ENCODE assay signal across 9 mouse cellular contexts in genomic region chr3:105450641-105451470, GRCm38 (mm10). TPM values are rescaled to one million over a fixed set of nuclear protein-coding genes. Genes with fewer than 3 reads are reported as not detected.
DNase-seq lines count a peak whose midpoint lies in the region; ATAC-seq and TF ChIP-seq lines count a peak whose summit lies in the region.
"Had no signal": no experiment of that assay in that cellular context is flagged by ENCODE, and none has a peak within 500 bp of the region (broad histone marks: within the 10 kb centered on the region; RNA-seq: fewer than 3 reads in every experiment).

No protein-coding gene starts in this region.

- peak overlapping the region; percentile 66 for H3K4me3 ChIP-seq in embryonic facial prominence, embryonic 12.5 days
- H3K4me3 ChIP-seq in heart, postnatal 0 days (ENCODE audit: low read depth, low read length), result peak overlapping the region; percentile 54
- peak overlapping the region; percentile 60 for H3K4me3 ChIP-seq in lung, embryonic 16.5 days (ENCODE audit: low read length)

- 1% methylated on average over 22 of the region's 22 CpGs for WGBS in embryonic facial prominence, embryonic 12.5 days
- 2% methylated on average over 22 of the region's 22 CpGs for WGBS in heart, postnatal 0 days
- WGBS in lung, embryonic 16.5 days, result 2% methylated on average over 22 of the region's 22 CpGs

- H3K27me3 ChIP-seq in embryonic facial prominence, embryonic 12.5 days, result peaks cover 64% of the 10 kb centered on the region
- peaks cover 48% of the 10 kb centered on the region for H3K27me3 ChIP-seq in heart, postnatal 0 days (ENCODE audit: control insufficient read depth, insufficient read depth, low read length)
- peaks cover 67% of the 10 kb centered on the region for H3K27me3 ChIP-seq in lung, embryonic 16.5 days (ENCODE audit: control insufficient read depth, insufficient read depth, low read depth, low read length)

- H3K4me2 ChIP-seq in embryonic facial prominence, embryonic 12.5 days (replicated peaks), result peak overlapping the region; percentile 100
- H3K4me2 ChIP-seq in heart, postnatal 0 days (ENCODE audit: low read depth, low read length), result peak overlapping the region; percentile 93
- H3K4me2 ChIP-seq in lung, embryonic 16.5 days (ENCODE audit: low read depth, low read length), result peak overlapping the region; percentile 100

- no peak overlapping the region for H3K9ac ChIP-seq in embryonic facial prominence, embryonic 12.5 days
- no peak overlapping the region for H3K9ac ChIP-seq in heart, postnatal 0 days (replicated peaks; ENCODE audit: low read depth, low read length)
- no peak overlapping the region; the same call in 1 of the 2 replicates for H3K9ac ChIP-seq in lung, embryonic 16.5 days (ENCODE audit: low read length)

- H3K9me3 ChIP-seq in embryonic facial prominence, embryonic 12.5 days, result no peaks in the 10 kb centered on the region
- H3K9me3 ChIP-seq in heart, postnatal 0 days (replicated peaks; ENCODE audit: control insufficient read depth, low read length), result no peaks in the 10 kb centered on the region
- H3K9me3 ChIP-seq in lung, embryonic 16.5 days (ENCODE audit: control insufficient read depth, low read length), result no peaks in the 10 kb centered on the region

- TF ChIP-seq CTCF in heart, postnatal 0 days (IDR thresholded peaks at IDR 0.05; ENCODE audit: low read depth), result peak; percentile 53

- H3K4me1 ChIP-seq in embryonic facial prominence, embryonic 12.5 days, result peaks cover 20% of the 10 kb centered on the region; the same call in 1 of the 2 replicates
- H3K4me1 ChIP-seq in heart, postnatal 0 days (ENCODE audit: control insufficient read depth, insufficient read depth), result peaks cover 11% of the 10 kb centered on the region; the same call in 1 of the 2 replicates
- peaks cover 13% of the 10 kb centered on the region for H3K4me1 ChIP-seq in lung, embryonic 16.5 days (replicated peaks; ENCODE audit: control insufficient read depth, insufficient read depth, low read length)

- no peak for TF ChIP-seq EP300 in heart, postnatal 0 days (IDR thresholded peaks at IDR 0.05; ENCODE audit: low read depth)

- peak; percentile 11 for DNase-seq in ovary, postnatal 14 days (ENCODE audit: low spot score)
- no peak for DNase-seq in ovary, postnatal 10 days (ENCODE audit: low spot score)
- peak; percentile 36 for DNase-seq in heart, postnatal 0 days (ENCODE audit: low spot score)
- peak; percentile 32 to 50 for DNase-seq in kidney, postnatal 36 days
- peak; percentile 51 for DNase-seq in right cerebral cortex, postnatal 25 days
- DNase-seq in adipocyte (ENCODE audit: low spot score), result no peak

- no peak overlapping the region for H3K27ac ChIP-seq in embryonic facial prominence, embryonic 12.5 days
- no peak overlapping the region for H3K27ac ChIP-seq in heart, postnatal 0 days (ENCODE audit: low read depth)
- no peak overlapping the region for H3K27ac ChIP-seq in lung, embryonic 16.5 days (ENCODE audit: low read length)

- no peaks in the 10 kb centered on the region for H3K36me3 ChIP-seq in embryonic facial prominence, embryonic 12.5 days
- no peaks in the 10 kb centered on the region for H3K36me3 ChIP-seq in heart, postnatal 0 days (replicated peaks; ENCODE audit: control insufficient read depth, insufficient read depth, low read length)
- no peaks in the 10 kb centered on the region for H3K36me3 ChIP-seq in lung, embryonic 16.5 days (ENCODE audit: control insufficient read depth, insufficient read depth, low read length)

- no peak for ATAC-seq in embryonic facial prominence, embryonic 12.5 days (ENCODE audit: insufficient number of reproducible peaks, insufficient read depth, low FRiP score, low TSS enrichment)
- ATAC-seq in heart, postnatal 0 days (ENCODE audit: insufficient read depth, low read depth), result no peak
- ATAC-seq in lung, embryonic 16.5 days (ENCODE audit: low read depth), result no peak

RNA-seq across cellular contexts. Expression of gene Kcnd3, which starts 1.3 kb away (rescaled TPM):
- polyA plus RNA-seq in embryonic facial prominence, embryonic 12.5 days (2016; fragmentation: Nextera tagmentation; extraction: Ambion mirVana), result 1.0 and 1.1 TPM in 2 replicates
- 2.4 and 2.9 TPM in 2 replicates for total RNA-seq in heart, postnatal 0 days (2014; rRNA removed; ENCODE audit: low replicate concordance)
- 0.27 and 0.29 TPM in 2 replicates for polyA plus RNA-seq in heart, postnatal 0 days (2015; fragmentation: Nextera tagmentation; extraction: Ambion mirVana)
- 0.21 and 0.26 TPM in 2 replicates for polyA plus RNA-seq in lung, embryonic 16.5 days (2015; fragmentation: Nextera tagmentation; extraction: Ambion mirVana)
- total RNA-seq: MEL had no signal

Comparison
In these comparisons a context has a peak if more than half of its experiments do, and no peak if none do; other contexts are left out.
1. DNase-seq: peak in ovary, postnatal 14 days (single experiment), heart, postnatal 0 days (single experiment), kidney, postnatal 36 days (2 of 2) and right cerebral cortex, postnatal 25 days (single experiment); none in ovary, postnatal 10 days (single experiment) and adipocyte (single experiment).
2. Peak in every context shown above with its lines, with median percentiles within 50 percentile points of each other: H3K4me2 ChIP-seq and H3K4me3 ChIP-seq.